Mouse (Mus musculus) cerebellum, adult 2 months (tissue): ENCODE data around the gene Agap1.

Source experiments
- CTCF ChIP-seq: fragments of 200-500 bp; IDR thresholded peaks from 2 replicates; pipeline ENCODE4 v1.5.1; 2011; ENCODE audit warnings: low read depth, mild to moderate bottlenecking, control low read depth, low read length, moderate library complexity, borderline replicate concordance; ENCODE audit not compliant: insufficient read depth
- POLR2A ChIP-seq: fragments of 200-500 bp; IDR thresholded peaks from 2 replicates; pipeline ENCODE4 v1.6.1; 2011; ENCODE audit warnings: low read length, control low read depth, borderline replicate concordance; ENCODE audit not compliant: insufficient read depth

DNA sequence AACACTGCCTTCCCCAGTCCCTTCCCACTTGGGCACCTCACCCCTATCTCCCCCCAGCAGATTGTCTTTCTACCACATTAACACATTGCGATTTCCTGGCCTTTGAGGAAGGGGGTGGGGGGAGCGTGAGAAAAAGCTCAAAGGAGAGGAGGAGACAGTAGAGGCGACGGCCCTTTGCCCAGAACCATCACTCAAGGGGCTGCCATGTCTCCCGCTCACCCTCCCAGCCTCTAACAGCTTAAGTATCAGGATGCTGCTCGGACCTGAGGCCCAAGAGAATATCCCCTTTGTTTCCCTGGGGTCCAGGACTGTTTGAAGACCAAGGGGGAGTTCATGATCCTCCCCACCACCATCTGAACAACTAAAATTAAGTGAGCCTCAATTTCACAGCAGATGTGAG lies 474.6 kb downstream of the Agap1 start:
- TF ChIP-seq POLR2A (no peak), CTCF (no peak)
